Mouse (Mus musculus): ENCODE results near the gene Tnfrsf11a. TPM values are rescaled to one million over a fixed set of nuclear protein-coding genes. Genes with fewer than 3 reads are reported as not detected.

Tnfrsf11a gene
- not detected for polyA plus RNA-seq (2017; shearing (Covaris generic))

GRCm38 (mm10) chr1:105780457-105781364, at the start of gene Tnfrsf11a:
Gene Tnfrsf11a, plus strand, starts transcription at chr1:105780718.

Other genes with a start within 250 kb of the Tnfrsf11a start
- gene Pign, start 117.0 kb upstream of the Tnfrsf11a start, polyA plus RNA-seq (2017; shearing (Covaris generic)) = 25.8 TPM
- 53.5 TPM for gene Relch, start 116.9 kb upstream of the Tnfrsf11a start, polyA plus RNA-seq (2017; shearing (Covaris generic))
- 30.8 TPM for gene Zcchc2, start 209.7 kb downstream of the Tnfrsf11a start, polyA plus RNA-seq (2017; shearing (Covaris generic))